Mouse (Mus musculus) small intestine, adult 2 months (tissue): ENCODE measurements at regions not wholly inside any gene's neighbourhood (a gene's known extent, or its start where the extent isn't known, plus 50 kb on each side); places are given as distances from the start of the nearest gene placed in this dataset.

Experiments used
- CTCF ChIP-seq: fragments of 200-500 bp; IDR thresholded peaks from 2 replicates; pipeline ENCODE4 v1.5.1; 2012; ENCODE audit warnings: low read depth, mild to moderate bottlenecking, control low read depth, inconsistent platforms, low read length, moderate library complexity, mixed read lengths; ENCODE audit not compliant: insufficient replicate concordance, insufficient read length; ENCODE audit errors: extremely low read depth
- POLR2A ChIP-seq: fragments of 200-500 bp; IDR thresholded peaks from 2 replicates; pipeline ENCODE4 v1.6.1; 2012; ENCODE audit warnings: low read depth, mild to moderate bottlenecking, control low read depth, inconsistent platforms, low read length, moderate library complexity

GRCm38 (mm10) chr4:142845066-142845696, 367.6 kb downstream of the Prdm2 start:
- no peak for TF ChIP-seq POLR2A
- TF ChIP-seq CTCF: no peak
